Mouse (Mus musculus) hindbrain, embryonic 15.5 days (tissue): ENCODE measurements around the gene Ahnak. TPM values are rescaled to one million over a fixed set of nuclear protein-coding genes. Genes with fewer than 3 reads are reported as not detected.
"Not testable (repeated sequence)": the region's sequence is repeated elsewhere in the genome, so short reads cannot be mapped to it uniquely, and the experiment has no call there.

Experiments
- ATAC-seq: fragments of 200-750 bp; cut with Nextera tagmentation; 2 replicates; pipeline ENCODE4 v1.8.0; 2017; ENCODE audit warnings: low read depth, moderate number of reproducible peaks, moderate TSS enrichment; ENCODE audit not compliant: low FRiP score
- H3K27ac ChIP-seq: fragments of 300-500 bp; sonication (generic); replicated peaks from 2 replicates; pipeline ENCODE4 v1.5.1; 2015; ENCODE audit warnings: mild to moderate bottlenecking, inconsistent platforms
- H3K27me3 ChIP-seq: fragments of 300-500 bp; sonication (generic); 2 replicates; pipeline ENCODE4 v1.6.1; 2015; ENCODE audit warnings: control low read depth, inconsistent platforms
- H3K36me3 ChIP-seq: fragments of 300-500 bp; sonication (generic); 2 replicates; pipeline ENCODE4 v1.6.1; 2015; ENCODE audit warnings: control low read depth, inconsistent platforms
- H3K4me1 ChIP-seq: fragments of 300-500 bp; sonication (generic); replicated peaks from 2 replicates; pipeline ENCODE4 v1.6.1; 2015; ENCODE audit warnings: control low read depth, inconsistent platforms
- H3K4me2 ChIP-seq: fragments of 300-500 bp; sonication (generic); 2 replicates; pipeline ENCODE4 v1.6.1; 2015; ENCODE audit warnings: moderate library complexity, mild to moderate bottlenecking, inconsistent platforms
- H3K4me3 ChIP-seq: fragments of 300-500 bp; sonication (generic); 2 replicates; pipeline ENCODE4 v1.5.1; 2015; ENCODE audit warnings: mild to moderate bottlenecking, inconsistent platforms
- H3K9ac ChIP-seq: fragments of 300-500 bp; sonication (generic); 2 replicates; pipeline ENCODE4 v1.6.1; 2015; ENCODE audit warnings: inconsistent platforms
- H3K9me3 ChIP-seq: fragments of 300-500 bp; sonication (generic); 2 replicates; pipeline ENCODE4 v1.6.1; 2016; ENCODE audit warnings: control low read depth, inconsistent platforms
- WGBS: fragments of 180-500 bp; shearing (Covaris S2); methylation state at CpG from one replicate; pipeline ENCODE4 v1.1.7; 2015; 5-methylcytosine and 5-hydroxymethylcytosine counted together
- polyA plus RNA-seq: library from polyadenylated mRNA; unstranded; fragments of >200 nt; fragmentation: Nextera tagmentation; extraction: Ambion mirVana; gene quantifications from 2 replicates; pipeline ENCODE4 v1.2.1, GENCODE M21; 2015

The Ahnak gene
- polyA plus RNA-seq, 1 experiment from 2014 or later, result 4.6 TPM

DNA sequence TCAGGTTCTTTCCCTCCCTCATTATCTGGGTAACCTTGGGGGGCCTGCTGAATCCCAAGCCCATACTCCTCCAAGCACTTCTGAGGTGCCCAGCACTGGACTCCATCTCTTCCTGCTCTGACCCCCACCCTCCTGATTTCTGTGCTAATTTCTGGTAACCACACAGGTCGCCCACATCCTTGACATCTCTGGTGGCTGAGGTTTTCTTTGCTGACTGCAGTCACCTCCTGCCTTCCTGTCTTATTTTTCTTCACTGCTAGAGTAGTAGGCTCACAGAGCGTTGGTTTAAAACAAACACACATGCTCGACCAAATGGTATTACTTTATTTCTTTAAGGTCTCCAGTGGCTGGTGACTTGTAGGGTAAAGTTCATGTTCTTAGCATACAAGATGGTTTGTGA is 49.1 kb downstream of the Ahnak start:
- WGBS, result 72% methylated on average over 3 of the region's 3 CpGs
- H3K4me1 ChIP-seq, result 0 out of 2 replicates have a peak, but pooled peaks cover 4% of the 10 kb centered on the region
- no peak overlapping the region for H3K9ac ChIP-seq
- no peak for ATAC-seq
- H3K36me3 ChIP-seq, result no peaks in the 10 kb centered on the region
- no peaks in the 10 kb centered on the region for H3K27me3 ChIP-seq
- H3K9me3 ChIP-seq, result no peaks in the 10 kb centered on the region
- no peak overlapping the region for H3K4me3 ChIP-seq
- H3K4me2 ChIP-seq, result no peak overlapping the region
- H3K27ac ChIP-seq, result no peak overlapping the region

DNA sequence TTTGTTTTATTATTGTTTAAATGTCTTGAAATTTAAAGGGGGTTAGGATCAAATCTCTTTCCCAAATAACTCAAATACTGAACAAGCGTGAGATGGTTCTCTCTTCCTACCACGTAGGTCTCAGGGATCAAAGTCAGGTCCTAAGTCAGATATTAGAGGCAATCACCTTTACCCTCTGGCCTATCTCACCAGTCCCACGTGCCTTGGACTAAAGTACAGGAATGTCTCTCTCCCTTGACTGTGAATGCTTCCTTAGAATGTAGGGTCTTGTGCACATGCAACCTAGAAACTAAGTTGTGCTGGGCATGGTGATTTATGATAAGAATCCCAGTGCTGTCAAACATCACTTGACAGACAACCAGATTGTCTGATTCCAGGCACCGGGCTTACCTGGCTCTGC is 50.2 kb downstream of the Ahnak start:
- ATAC-seq, result no peak
- WGBS, result 83% methylated on average over 4 of the region's 4 CpGs
- Histone ChIP-seq H3K4me1 (no peaks in the 10 kb centered on the region), H3K36me3 (no peaks in the 10 kb centered on the region), H3K9ac (no peak overlapping the region), H3K27me3 (no peaks in the 10 kb centered on the region), H3K9me3 (no peaks in the 10 kb centered on the region), H3K4me3 (no peak overlapping the region), H3K27ac (no peak overlapping the region), H3K4me2 (no peak overlapping the region)

DNA sequence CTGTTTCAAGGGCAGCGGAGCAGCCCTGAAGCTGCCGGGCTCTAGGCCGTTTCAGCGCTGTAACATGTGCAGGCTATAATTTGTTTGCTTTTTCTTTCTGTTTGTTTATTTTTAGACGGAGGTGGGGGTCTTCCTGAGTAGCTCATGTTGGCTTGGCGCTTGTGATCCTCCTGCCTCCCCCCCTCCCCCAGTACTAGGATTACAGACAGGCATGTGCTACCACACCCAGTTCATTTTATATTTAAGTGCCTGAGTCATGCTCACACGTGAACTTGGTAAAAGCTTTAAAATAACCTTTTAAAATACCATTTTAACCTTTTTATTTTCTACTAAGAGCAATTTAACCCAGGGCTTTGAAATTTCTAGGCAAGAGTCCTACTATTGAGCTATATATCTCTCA is 50.8 kb downstream of the Ahnak start:
- H3K9ac ChIP-seq, result no peak overlapping the region
- no peak overlapping the region for H3K27ac ChIP-seq
- no peaks in the 10 kb centered on the region for H3K27me3 ChIP-seq
- no peak overlapping the region for H3K4me3 ChIP-seq
- H3K4me1 ChIP-seq, result no peaks in the 10 kb centered on the region
- no peaks in the 10 kb centered on the region for H3K36me3 ChIP-seq
- no peaks in the 10 kb centered on the region for H3K9me3 ChIP-seq
- no peak overlapping the region for H3K4me2 ChIP-seq
- ATAC-seq, result no peak
- 77% methylated on average over 7 of the region's 7 CpGs for WGBS

DNA sequence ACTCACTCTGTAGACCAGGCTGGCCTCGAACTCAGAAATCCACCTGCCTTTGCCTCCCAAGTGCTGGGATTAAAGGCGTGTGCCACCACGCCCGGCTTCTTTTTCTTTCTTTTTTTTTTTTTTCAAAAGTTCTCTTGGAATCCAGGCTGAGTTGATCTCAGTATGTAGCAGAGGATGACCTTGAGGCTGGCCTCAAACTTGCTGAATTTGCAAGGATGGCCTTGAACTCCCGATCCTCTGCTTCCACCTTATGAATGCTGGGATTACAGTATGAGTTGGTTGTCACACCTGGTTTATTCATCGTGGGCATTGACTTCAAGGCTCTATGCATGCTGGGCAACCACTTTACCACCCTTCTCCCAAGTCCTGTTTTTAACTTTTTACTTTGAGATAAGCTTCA is 51.6 kb downstream of the Ahnak start:
- H3K36me3 ChIP-seq, result no peaks in the 10 kb centered on the region
- H3K9ac ChIP-seq, result no peak overlapping the region
- no peaks in the 10 kb centered on the region for H3K9me3 ChIP-seq
- H3K27me3 ChIP-seq, result no peaks in the 10 kb centered on the region
- H3K4me1 ChIP-seq, result no peaks in the 10 kb centered on the region
- no peak for ATAC-seq
- H3K4me3 ChIP-seq, result no peak overlapping the region
- H3K27ac ChIP-seq, result no peak overlapping the region
- no peak overlapping the region for H3K4me2 ChIP-seq
- WGBS, result 87% methylated on average over 6 of the region's 6 CpGs

DNA sequence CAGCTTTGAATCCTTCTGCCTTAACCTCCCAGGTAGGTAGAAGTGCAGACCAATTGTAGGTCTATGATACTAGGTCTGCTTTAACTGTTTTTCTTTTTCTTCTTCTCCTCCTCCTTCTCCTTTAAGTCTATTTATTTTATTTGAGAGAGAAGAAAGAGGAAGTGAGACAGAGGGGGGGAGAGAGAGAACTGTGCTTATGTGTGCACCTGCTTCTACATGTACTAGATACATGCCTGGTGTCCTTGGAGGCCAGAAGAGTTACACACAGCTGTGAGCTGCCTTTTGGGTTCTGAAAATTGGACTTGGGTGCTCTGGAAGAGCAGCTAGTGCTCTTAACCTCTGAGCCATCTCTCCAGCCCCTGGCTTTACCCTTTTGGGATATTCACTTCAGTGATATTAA is 52.0 kb downstream of the Ahnak start:
- Histone ChIP-seq H3K4me2 (no peak overlapping the region), H3K9ac (no peak overlapping the region), H3K27ac (no peak overlapping the region), H3K4me3 (no peak overlapping the region), H3K36me3 (no peaks in the 10 kb centered on the region), H3K27me3 (no peaks in the 10 kb centered on the region), H3K4me1 (no peaks in the 10 kb centered on the region), H3K9me3 (no peaks in the 10 kb centered on the region)
- no peak for ATAC-seq

DNA sequence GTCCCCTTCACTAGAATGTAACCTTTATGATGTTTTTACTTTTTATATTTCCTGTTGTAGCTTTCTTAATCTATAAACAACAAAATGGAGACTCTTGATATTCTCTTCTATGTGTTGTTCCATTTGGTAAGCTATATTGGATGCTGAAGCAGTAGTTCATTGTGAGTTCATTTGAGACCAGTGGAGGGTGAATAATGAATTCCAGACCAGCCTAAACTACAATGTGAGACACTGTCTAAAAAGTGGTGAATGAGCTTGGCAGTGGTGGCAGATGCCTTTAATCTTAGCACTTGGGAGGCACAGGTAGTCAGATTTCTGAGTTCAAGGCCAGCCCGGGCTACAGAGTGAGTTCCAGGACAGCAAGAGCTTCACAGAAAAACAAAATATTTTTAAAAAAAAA is 54.0 kb downstream of the Ahnak start:
- H3K4me2 ChIP-seq, result no peak overlapping the region
- WGBS, result 89% methylated on average over 1 of the region's 1 CpGs
- H3K27ac ChIP-seq, result no peak overlapping the region
- ATAC-seq, result no peak
- H3K27me3 ChIP-seq, result no peaks in the 10 kb centered on the region
- no peaks in the 10 kb centered on the region for H3K9me3 ChIP-seq
- no peak overlapping the region for H3K4me3 ChIP-seq
- H3K4me1 ChIP-seq, result no peaks in the 10 kb centered on the region
- H3K36me3 ChIP-seq, result no peaks in the 10 kb centered on the region
- no peak overlapping the region for H3K9ac ChIP-seq

DNA sequence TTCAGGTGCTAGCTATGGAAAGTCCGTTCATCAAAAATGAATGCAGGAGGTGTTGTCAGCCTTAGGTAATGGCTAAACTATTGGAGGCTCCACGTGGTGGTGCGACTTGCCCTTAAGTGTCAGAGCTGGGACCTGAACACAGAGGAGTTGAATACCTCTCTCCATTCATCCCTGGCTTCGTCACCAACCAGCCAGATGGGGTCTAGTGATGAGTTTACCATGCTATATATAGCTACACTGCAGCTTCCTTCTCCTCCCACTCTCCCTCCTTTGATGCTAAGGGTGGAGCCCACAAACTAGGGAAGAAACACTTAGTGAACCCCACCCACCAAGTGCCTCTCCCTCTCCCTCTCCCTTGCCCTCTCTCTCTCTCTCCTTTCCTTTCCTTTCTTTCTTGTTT is 55.2 kb downstream of the Ahnak start:
- Histone ChIP-seq H3K9me3 (no peaks in the 10 kb centered on the region), H3K27ac (no peak overlapping the region), H3K36me3 (no peaks in the 10 kb centered on the region), H3K27me3 (no peaks in the 10 kb centered on the region), H3K9ac (no peak overlapping the region), H3K4me2 (no peak overlapping the region), H3K4me1 (no peaks in the 10 kb centered on the region), H3K4me3 (no peak overlapping the region)
- no peak for ATAC-seq
- 78% methylated on average over 4 of the region's 4 CpGs for WGBS

DNA sequence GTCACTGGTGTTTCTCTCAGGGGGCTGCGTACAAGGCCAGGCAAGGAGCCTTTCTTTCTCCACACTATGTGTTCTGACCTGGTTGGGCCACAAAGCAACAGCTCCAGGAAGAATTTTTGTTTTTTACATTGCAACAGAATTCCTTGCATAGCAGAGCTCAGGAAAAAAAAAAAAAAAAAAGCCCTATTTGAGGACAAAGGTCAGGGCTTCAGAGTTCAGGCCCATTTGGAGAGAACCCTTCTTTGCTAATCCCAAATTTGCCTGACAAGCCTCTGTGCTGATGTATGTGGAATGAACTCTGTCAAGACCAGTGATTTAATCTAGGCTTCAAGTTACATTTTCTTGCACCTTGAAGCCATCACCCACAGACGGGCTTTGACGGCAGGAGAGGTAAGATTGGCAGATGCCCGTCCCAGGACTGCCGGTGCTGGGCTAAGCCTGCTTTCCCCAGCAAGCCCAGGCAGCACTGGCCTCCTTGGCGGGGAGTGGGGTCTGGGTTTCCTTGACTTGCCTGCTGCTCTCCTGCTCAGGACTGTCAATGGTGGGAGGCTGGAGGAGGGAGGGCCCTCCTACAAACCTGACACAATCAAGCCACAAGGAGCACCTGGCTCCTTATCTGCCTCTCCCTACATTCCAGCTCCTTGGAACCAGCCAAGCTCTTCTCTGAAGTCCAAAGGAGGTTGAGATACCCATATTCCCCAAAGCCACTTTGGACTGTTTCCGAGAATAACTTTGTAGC is 58.3 kb downstream of the Ahnak start:
- 83% methylated on average over 7 of the region's 7 CpGs for WGBS
- H3K27ac ChIP-seq, result no peak overlapping the region
- H3K36me3 ChIP-seq, result no peaks in the 10 kb centered on the region
- H3K4me1 ChIP-seq, result no peaks in the 10 kb centered on the region
- no peak overlapping the region for H3K9ac ChIP-seq
- no peak for ATAC-seq
- H3K9me3 ChIP-seq, result no peaks in the 10 kb centered on the region
- H3K4me3 ChIP-seq, result no peak overlapping the region
- no peaks in the 10 kb centered on the region for H3K27me3 ChIP-seq
- H3K4me2 ChIP-seq, result no peak overlapping the region

DNA sequence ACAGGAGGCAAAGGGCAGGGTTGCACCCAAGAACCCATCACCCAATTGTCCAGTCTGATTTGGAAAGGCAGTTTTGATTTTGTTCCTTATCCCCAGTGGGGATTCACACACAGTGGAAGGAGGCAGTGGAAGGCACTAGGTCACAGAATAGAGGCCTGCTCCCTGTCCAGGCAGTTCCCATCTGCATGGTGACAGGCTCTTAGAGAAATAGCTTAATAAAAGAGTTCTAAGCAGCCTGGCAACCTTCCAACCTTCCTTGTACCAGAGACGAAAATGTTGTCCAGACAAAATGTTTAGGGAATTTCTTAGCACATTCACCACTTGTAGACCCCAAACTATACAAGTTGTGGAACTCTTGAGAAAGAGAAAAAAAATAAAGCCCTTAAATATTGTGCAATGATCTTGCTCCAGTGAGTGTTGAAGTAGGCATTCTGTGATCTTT is 58.9 kb downstream of the Ahnak start:
- no peaks in the 10 kb centered on the region for H3K9me3 ChIP-seq
- no peaks in the 10 kb centered on the region for H3K4me1 ChIP-seq
- no peak overlapping the region for H3K27ac ChIP-seq
- no peak for ATAC-seq
- no peak overlapping the region for H3K4me3 ChIP-seq
- 32% methylated on average over 1 of the region's 1 CpGs for WGBS
- H3K9ac ChIP-seq, result no peak overlapping the region
- no peak overlapping the region for H3K4me2 ChIP-seq
- no peaks in the 10 kb centered on the region for H3K27me3 ChIP-seq
- H3K36me3 ChIP-seq, result no peaks in the 10 kb centered on the region

DNA sequence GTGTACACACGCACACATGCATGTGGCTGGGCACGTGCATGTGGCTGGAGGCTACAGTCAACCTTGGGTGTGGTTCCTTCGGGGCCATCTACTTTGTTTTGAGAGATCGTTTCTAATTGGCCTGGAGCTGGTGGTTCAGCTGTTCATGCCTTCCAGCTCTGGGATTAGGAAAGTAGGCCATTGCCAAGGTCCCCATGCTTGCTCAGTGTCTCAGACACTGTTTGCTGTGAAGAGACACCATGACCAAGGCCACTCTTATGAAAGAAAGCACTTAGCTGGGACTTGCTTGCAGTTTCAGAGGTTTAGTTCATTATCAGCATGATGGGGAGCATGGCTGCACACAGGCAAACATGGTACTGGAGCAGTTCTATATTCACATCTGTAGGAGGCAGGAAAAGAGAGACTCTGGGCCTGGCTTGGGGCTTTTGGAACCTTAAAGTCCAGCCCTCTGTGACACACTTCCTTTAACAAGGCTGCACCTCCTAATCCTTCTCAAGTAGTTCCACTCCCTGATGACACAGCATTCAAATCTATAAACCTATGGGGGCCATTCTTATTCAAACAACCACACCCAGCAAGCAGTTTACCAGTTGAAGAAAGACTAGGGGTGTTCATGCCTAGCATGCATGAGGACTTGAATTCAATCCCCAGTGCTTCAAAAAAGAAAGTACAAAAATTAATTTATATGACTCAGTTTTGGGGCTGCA is 60.0 kb downstream of the Ahnak start:
- no peaks in the 10 kb centered on the region for H3K36me3 ChIP-seq
- no peaks in the 10 kb centered on the region for H3K9me3 ChIP-seq
- no peak overlapping the region for H3K9ac ChIP-seq
- no peak overlapping the region for H3K4me2 ChIP-seq
- no peaks in the 10 kb centered on the region for H3K27me3 ChIP-seq
- no peak overlapping the region for H3K27ac ChIP-seq
- H3K4me1 ChIP-seq, result no peaks in the 10 kb centered on the region
- 94% methylated on average over 4 of the region's 4 CpGs for WGBS
- ATAC-seq, result no peak
- H3K4me3 ChIP-seq, result no peak overlapping the region

DNA sequence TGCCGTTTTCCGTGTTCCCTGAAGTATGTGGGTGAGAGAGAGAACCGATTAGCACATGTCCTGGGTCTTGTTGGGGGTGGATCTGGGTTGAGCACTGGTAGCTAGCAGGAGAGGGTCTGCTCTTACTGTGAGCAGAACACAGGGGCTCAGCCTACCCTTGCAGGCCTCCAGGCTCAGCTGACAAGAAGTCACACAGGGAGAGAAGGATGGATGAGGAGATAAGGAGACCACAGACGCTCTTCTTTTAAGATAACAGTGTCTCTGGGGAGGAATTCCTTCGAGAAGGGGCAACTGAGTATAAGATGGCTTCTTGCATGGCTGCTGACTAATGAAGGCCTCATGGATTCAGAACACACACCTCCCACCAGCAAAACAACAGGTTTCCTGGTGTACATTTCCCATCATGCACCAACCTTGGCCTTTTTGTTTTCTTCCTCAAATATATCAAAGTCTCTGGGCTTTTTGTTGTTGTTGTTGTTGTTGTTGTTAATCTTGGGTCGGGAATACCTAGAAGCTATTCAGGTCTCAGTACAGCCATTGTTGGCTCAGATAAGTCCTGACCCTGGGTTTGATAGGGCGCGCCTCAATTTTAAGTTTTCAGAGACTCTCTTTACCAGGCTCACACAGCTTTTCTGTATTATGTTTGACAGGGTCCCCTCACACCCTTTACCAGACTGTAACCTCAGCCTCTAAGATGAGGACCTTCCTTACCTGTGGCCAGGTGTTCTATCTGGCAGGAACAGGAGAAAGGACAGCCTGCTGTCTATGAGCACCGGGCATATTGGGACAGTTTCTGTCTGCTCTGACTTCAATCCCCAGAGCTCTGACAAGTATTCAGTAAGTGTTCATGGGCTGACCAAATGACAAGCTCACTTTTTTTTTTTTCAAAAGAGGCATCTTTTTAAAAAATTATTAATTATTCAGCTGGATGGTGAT is 61.5 kb downstream of the Ahnak start:
- Histone ChIP-seq H3K27me3 (no peaks in the 10 kb centered on the region), H3K4me2 (no peak overlapping the region), H3K27ac (no peak overlapping the region), H3K9me3 (no peaks in the 10 kb centered on the region), H3K36me3 (no peaks in the 10 kb centered on the region), H3K4me1 (no peaks in the 10 kb centered on the region), H3K4me3 (no peak overlapping the region), H3K9ac (no peak overlapping the region)
- WGBS, result 83% methylated on average over 9 of the region's 9 CpGs
- ATAC-seq, result no peak

DNA sequence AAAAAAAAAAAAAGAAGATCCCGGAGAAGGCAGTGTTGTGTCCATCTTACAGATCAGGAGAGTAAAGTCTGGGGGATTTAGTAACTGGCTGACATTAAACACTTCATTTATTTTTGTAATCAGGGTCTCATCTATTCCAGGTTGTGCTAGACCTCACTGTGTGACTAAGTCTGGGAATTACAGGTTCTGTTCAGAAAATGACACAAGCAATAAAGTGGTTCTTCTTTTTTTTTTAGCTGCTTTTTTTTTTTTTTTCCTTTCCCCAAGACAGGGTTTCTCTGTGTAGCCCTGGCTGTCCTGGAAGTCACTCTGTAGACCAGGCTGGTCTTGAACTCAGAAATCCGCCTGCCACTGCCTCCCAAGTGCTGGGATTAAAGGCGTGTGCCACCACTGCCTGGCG is 62.9 kb downstream of the Ahnak start:
- 93% methylated on average over 4 of the region's 4 CpGs for WGBS
- H3K9me3 ChIP-seq, H3K4me1 ChIP-seq, H3K36me3 ChIP-seq, H3K27me3 ChIP-seq, H3K27ac ChIP-seq, ATAC-seq, H3K4me2 ChIP-seq, H3K9ac ChIP-seq, H3K4me3 ChIP-seq: not testable (repeated sequence)
